Mouse (Mus musculus) inflammation-experienced regulatory T-cells, adult 16 weeks (primary cell): ENCODE measurements around the gene Mxra8. TPM values are rescaled to one million over a fixed set of nuclear protein-coding genes. Genes with fewer than 3 reads are reported as not detected.

Source experiments
- polyA plus RNA-seq: library from polyadenylated mRNA; unstranded; fragments of 100-300 nt; shearing (Covaris generic); gene quantifications from one replicate; pipeline ENCODE4 v1.2.1, GENCODE M21; 2017

Mxra8 gene
- 4.3 TPM for polyA plus RNA-seq

DNA sequence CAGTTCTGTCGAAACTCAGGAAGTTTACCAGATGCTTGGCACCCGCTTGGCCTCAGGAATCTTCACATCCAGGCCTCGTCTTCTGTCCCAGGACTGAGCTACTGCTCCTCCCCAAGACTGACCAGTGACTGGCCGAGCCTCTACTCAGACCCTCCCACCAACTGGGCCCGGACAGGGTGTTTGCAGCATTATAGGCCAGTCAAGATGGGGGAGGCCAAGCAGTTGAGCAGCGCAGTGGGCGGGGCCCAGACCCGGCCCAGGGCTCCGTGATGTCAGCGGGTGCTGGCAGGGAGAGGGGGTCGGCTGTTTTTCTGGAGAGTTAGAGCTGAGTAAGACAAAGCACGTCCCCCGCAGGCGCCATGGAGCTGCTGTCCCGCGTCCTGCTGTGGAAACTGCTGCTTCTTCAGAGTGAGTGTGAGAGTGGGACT is at the start of gene Mxra8:
Gene Mxra8 (plus strand): TSS at position 198 of the 428 bp plus-strand sequence.

GRCm38 (mm10) chr4:155790021-155790489 is 49.4 kb upstream of the Mxra8 start, which contains the start of gene Ankrd65:
Gene Ankrd65 (plus strand): TSS chr4:155790439.

DNA sequence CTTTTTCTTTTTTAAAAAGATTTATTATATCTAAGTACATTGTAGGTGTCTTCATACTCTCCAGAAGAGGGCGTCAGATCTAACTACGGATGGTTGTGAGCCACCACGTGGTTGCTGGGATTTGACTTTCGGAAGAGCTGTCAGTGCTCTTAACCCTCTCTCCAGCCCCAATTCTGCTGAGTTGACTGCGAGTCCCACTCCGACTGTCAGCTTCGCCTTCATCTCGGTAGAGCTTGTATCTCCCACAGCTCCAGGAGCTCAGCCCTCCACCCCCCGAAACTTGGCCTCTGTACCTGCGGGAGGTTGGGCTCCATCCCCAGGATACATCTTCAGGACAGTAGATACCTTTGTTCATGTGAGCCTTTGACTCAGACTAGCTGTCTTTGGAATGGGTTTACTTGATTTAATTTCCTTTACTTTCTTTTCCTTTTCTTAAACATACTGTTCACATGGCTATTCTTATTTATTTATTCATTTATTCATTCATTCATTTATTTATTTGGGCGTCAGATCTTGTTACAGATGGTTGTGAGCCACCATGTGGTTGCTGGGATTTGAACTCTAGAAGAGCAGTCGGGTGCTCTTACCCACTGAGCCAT is 36.6 kb upstream of the Mxra8 start, which contains the start of gene Mrpl20:
Gene Mrpl20 (plus strand): TSS at position 138 of the 599 bp plus-strand sequence.

GRCm38 (mm10) chr4:155811929-155812664 is 27.4 kb upstream of the Mxra8 start, which contains the start of gene Ccnl2:
Gene Ccnl2 (plus strand): TSS chr4:155812489.

DNA sequence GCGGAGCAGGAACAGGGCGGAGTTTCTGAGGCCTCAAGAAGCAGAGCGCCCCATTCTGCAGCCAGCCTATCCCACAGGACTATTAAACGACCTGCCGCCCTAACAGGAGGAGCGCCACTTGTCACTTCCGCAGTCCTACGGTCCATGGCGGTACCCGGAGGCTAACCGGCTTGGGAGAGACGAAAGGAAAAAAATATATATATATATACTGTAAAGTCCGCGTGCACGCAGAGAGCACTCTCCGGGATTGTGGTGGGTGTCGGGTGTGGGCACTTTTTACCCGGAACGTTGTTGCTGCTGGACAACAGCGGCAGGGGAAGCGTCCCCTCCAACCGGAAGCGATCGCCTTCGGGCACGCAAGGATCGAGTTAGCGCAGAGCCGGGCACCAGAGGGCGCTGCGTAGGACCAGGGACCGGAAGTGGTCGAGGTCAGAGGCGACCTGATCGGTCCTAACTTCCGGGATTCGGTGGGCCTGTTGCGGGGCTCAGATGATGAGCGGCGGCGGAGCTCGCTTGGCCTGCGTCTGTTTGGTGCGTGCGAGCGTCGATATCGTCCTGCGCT is 8.2 kb upstream of the Mxra8 start, which contains the start of gene Aurkaip1:
Gene Aurkaip1 (plus strand): TSS at position 68 of the 562 bp plus-strand sequence.

GRCm38 (mm10) chr4:155846871-155847578 is 7.5 kb downstream of the Mxra8 start, which contains the start of gene Dvl1:
Gene Dvl1 (plus strand): TSS chr4:155847402.

DNA sequence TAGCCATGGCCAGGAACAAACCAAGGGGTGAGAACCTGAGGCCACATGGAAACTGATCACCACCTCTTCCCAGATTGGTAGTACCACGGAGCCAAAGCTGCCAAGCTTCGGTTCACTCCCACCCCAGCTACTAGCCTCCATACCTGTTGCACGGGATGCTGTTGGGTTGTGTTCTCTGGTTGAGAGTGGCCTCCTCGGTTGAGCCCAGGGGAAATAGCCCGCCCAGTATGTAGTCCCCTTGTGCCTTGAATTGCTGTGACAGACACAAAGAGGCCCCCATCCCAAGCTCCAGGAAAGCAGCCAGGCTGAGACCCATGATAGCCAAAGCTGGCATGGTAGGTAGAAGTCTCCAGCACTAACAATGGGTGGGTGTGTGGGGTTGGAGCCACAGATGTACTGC is 23.5 kb downstream of the Mxra8 start, which contains the start of gene Tas1r3:
Gene Tas1r3 (minus strand): TSS at position 362 of the 400 bp plus-strand sequence.

DNA sequence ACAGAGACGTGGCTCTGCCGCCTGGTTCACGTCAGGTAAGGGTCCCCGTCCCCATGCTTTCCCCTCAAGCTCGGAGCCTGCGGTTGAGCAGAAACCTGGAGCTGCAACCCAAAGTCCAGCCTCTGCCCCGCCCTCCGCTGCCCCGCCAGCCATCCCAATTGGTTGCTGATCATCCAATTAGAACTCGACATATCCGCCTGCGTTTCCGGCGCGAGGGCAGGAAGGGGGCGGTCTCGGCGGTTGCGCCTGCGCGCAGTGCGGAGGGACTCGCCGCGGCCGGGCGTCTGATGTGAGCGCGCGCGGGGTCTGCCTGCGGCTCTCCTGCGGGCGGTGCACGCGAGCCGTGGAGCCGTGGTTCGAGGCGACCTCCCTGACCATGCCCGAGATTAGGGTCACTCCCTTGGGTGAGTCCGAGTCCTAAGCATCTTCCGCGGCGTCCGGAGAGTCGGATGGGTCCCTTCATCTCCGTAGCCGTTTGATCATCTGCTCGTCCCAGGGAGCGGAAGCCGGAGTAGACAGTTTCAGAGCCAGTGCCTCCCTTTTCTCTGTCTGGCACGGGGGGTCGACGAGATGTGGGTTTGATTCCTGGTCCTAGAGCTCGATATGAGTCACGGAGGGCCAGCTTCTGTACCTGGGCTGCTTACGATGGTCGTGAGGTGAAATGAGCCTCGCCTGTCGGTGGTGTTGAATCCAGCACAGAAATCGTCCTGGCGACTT is 30.0 kb downstream of the Mxra8 start, which contains the start of the genes Cptp and Ints11:
Gene Cptp (minus strand): TSS at position 124 of the 717 bp plus-strand sequence.
Gene Ints11 (plus strand): TSS at position 230 of the 717 bp plus-strand sequence.

DNA sequence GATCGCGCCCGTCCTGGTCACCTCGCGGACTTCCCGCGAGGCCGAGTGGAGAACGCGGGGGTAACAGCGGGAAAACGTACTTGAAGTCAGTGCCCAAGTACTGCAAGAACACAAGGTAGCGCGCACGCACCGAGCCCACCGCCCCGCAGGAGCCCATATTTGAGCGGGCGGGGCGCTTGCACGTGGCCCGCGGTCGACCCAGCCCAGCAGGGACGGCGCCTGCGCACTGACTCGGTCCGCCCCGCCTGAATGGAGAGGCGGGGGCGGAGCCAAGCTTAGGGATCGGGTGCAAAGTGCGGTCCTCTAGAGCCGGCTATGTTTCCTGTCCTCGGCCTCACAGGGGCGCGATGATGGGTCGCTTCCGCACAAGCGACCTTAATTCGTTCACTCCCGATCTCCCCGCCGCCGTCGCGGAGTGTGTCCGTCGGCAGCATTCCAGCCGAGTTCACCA is 52.1 kb downstream of the Mxra8 start, which contains the start of the genes Pusl1 and Acap3:
Gene Pusl1 (minus strand): TSS at position 231 of the 451 bp plus-strand sequence.
Gene Acap3 (plus strand): TSS at position 272 of the 451 bp plus-strand sequence.

Other genes starting within 250 kb of the Mxra8 start
- 16.2 TPM for gene Slc35e2, start 238.3 kb upstream of the Mxra8 start, polyA plus RNA-seq
- 145 TPM for gene Cdk11b, start 214.8 kb upstream of the Mxra8 start, polyA plus RNA-seq
- gene Gm10563, start 194.3 kb upstream of the Mxra8 start, polyA plus RNA-seq = not detected
- gene Mmp23, start 186.3 kb upstream of the Mxra8 start, polyA plus RNA-seq = 0.56 TPM
- 53.7 TPM for gene Mib2, start 170.5 kb upstream of the Mxra8 start, polyA plus RNA-seq
- 0.62 TPM for gene Fndc10, start 145.3 kb upstream of the Mxra8 start, polyA plus RNA-seq
- gene Ssu72, start 134.9 kb upstream of the Mxra8 start, polyA plus RNA-seq = 157 TPM
- gene Tmem240, start 104.9 kb upstream of the Mxra8 start, polyA plus RNA-seq = 0.09 TPM
- gene Atad3a, start 78.6 kb upstream of the Mxra8 start, polyA plus RNA-seq = 50.3 TPM
- 0.13 TPM for gene Vwa1, start 65.0 kb upstream of the Mxra8 start, polyA plus RNA-seq
- gene Tmem88b, start 53.8 kb upstream of the Mxra8 start, polyA plus RNA-seq = not detected
- gene Ankrd65, start 49.2 kb upstream of the Mxra8 start, polyA plus RNA-seq = not detected
- gene Mrpl20, start 36.8 kb upstream of the Mxra8 start, polyA plus RNA-seq = 124 TPM
- 217 TPM for gene Ccnl2, start 27.2 kb upstream of the Mxra8 start, polyA plus RNA-seq
- 199 TPM for gene Aurkaip1, start 8.4 kb upstream of the Mxra8 start, polyA plus RNA-seq
- gene Dvl1, start 7.7 kb downstream of the Mxra8 start, polyA plus RNA-seq = 3.5 TPM
- 1.4 TPM for gene Tas1r3, start 23.7 kb downstream of the Mxra8 start, polyA plus RNA-seq
- 20.8 TPM for gene Cptp, start 29.8 kb downstream of the Mxra8 start, polyA plus RNA-seq
- 111 TPM for gene Ints11, start 29.9 kb downstream of the Mxra8 start, polyA plus RNA-seq
- gene Pusl1, start 52.1 kb downstream of the Mxra8 start, polyA plus RNA-seq = 29.9 TPM
- gene Acap3, start 52.1 kb downstream of the Mxra8 start, polyA plus RNA-seq = 8.2 TPM
- 19.8 TPM for gene Ube2j2, start 104.2 kb downstream of the Mxra8 start, polyA plus RNA-seq
- gene C1qtnf12, start 122.6 kb downstream of the Mxra8 start, polyA plus RNA-seq = 15.3 TPM
- gene B3galt6, start 153.0 kb downstream of the Mxra8 start, polyA plus RNA-seq = 1.6 TPM
- gene Sdf4, start 153.2 kb downstream of the Mxra8 start, polyA plus RNA-seq = 605 TPM
- 1,006 TPM for gene Tnfrsf4, start 174.2 kb downstream of the Mxra8 start, polyA plus RNA-seq
- gene Tnfrsf18, start 186.5 kb downstream of the Mxra8 start, polyA plus RNA-seq = 795 TPM
- gene Ttll10, start 219.7 kb downstream of the Mxra8 start, polyA plus RNA-seq = 0.26 TPM